Mouse (Mus musculus) limb, embryonic 13.5 days (tissue): ENCODE measurements around the gene Hspg2. TPM values are rescaled to one million over a fixed set of nuclear protein-coding genes. Genes with fewer than 3 reads are reported as not detected.

Experiments
- ATAC-seq: fragments of 200-750 bp; cut with Nextera tagmentation; 2 replicates; pipeline ENCODE4 v1.8.0; 2017; ENCODE audit warnings: low read depth, moderate number of reproducible peaks, moderate TSS enrichment; ENCODE audit not compliant: low FRiP score
- H3K27ac ChIP-seq: fragments of 300-500 bp; sonication (generic); 2 replicates; pipeline ENCODE4 v1.5.1; 2015; ENCODE audit warnings: inconsistent platforms, mild to moderate bottlenecking, moderate library complexity
- H3K27me3 ChIP-seq: fragments of 300-500 bp; sonication (generic); 2 replicates; pipeline ENCODE4 v1.6.1; 2015; ENCODE audit warnings: mild to moderate bottlenecking, inconsistent platforms
- H3K36me3 ChIP-seq: fragments of 300-500 bp; sonication (generic); 2 replicates; pipeline ENCODE4 v1.6.1; 2015; ENCODE audit warnings: inconsistent platforms, mild to moderate bottlenecking, moderate library complexity
- H3K4me1 ChIP-seq: fragments of 300-500 bp; sonication (generic); 2 replicates; pipeline ENCODE4 v1.6.1; 2015; ENCODE audit warnings: inconsistent platforms
- H3K4me2 ChIP-seq: fragments of 300-500 bp; sonication (generic); replicated peaks from 2 replicates; pipeline ENCODE4 v1.6.1; 2015; ENCODE audit warnings: inconsistent platforms, mild to moderate bottlenecking, moderate library complexity
- H3K4me3 ChIP-seq: fragments of 300-500 bp; sonication (generic); 2 replicates; pipeline ENCODE4 v1.5.1; 2015; ENCODE audit warnings: moderate library complexity, mild to moderate bottlenecking, inconsistent platforms
- H3K9ac ChIP-seq: fragments of 300-500 bp; sonication (generic); 2 replicates; pipeline ENCODE4 v1.6.1; 2015; ENCODE audit warnings: mild to moderate bottlenecking, inconsistent platforms
- H3K9me3 ChIP-seq: fragments of 300-500 bp; sonication (generic); 2 replicates; pipeline ENCODE4 v1.6.1; 2016; ENCODE audit warnings: inconsistent platforms
- WGBS: fragments of 180-500 bp; shearing (Covaris S2); methylation state at CpG from one replicate; pipeline ENCODE4 v1.1.7; 2015; 5-methylcytosine and 5-hydroxymethylcytosine counted together
- polyA plus RNA-seq: library from polyadenylated mRNA; unstranded; fragments of >200 nt; fragmentation: Nextera tagmentation; extraction: Ambion mirVana; gene quantifications from 2 replicates; pipeline ENCODE4 v1.2.1, GENCODE M21; 2015

Hspg2 gene
- polyA plus RNA-seq, 1 experiment from 2014 or later: 29.6 TPM

DNA sequence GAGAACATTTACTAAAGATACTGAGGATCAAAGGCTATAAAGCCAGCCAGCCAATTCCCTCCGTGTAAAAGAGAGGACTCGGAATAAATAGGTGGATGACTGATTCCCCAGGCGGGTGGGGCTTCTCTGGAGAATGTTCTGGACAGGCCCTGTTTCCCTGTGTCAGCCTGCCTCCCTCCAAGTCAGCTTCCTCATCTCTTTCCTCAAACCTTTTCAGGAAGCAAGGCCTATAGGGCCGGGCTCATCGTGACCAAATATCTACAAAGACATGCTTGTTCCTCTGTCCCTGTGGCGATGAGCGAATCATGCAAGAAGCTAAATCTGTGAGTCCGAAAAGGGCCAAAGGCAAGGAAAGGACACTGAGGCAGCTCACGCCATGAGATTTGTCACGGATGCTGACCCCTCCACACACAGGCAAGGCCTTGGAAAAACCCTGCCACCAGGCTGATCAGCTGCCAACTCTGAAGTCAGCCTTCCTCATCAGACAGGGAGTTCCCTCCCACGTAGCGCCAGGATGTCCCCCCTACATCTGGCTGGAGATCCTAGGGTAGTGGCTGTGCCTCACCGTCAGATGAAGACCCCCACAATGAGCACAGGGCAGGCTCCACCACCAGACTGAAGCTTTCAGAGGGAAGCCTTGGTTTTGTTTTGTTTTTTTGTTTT lies 3.3 kb upstream of the Hspg2 start:
- no peaks in the 10 kb centered on the region for H3K27me3 ChIP-seq
- no peak overlapping the region for H3K9ac ChIP-seq
- H3K27ac ChIP-seq: peak overlapping the region; percentile 33; the same call in 1 of the 2 replicates
- H3K4me2 ChIP-seq: no peak overlapping the region
- H3K4me1 ChIP-seq: peaks cover 40% of the 10 kb centered on the region
- no peaks in the 10 kb centered on the region for H3K36me3 ChIP-seq
- H3K4me3 ChIP-seq: no peak overlapping the region
- WGBS: 70% methylated on average over 13 of the region's 13 CpGs
- no peaks in the 10 kb centered on the region for H3K9me3 ChIP-seq
- no peak for ATAC-seq

DNA sequence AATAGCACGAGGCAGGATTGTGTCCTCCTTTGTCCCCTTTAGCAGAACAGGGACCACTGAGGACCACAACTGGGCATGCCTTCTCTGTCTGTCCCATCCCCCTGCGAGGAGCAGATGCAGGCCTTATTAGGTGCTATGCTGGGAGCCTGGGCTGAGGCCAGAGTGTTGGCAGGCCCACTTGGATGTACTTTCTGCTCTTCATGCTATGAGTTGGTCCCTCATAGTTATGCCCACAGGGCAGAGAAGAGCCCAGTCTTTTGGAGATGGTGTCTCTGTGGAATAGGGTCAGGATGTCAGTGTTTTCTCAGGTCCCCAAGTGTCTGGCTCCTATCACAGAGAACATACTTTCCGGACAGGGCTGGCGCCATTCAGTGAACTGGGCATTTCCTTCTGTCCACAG lies 1.6 kb upstream of the Hspg2 start:
- Histone ChIP-seq H3K4me3 (no peak overlapping the region), H3K27me3 (no peaks in the 10 kb centered on the region), H3K27ac (no peak overlapping the region), H3K9ac (no peak overlapping the region), H3K4me2 (no peak overlapping the region), H3K4me1 (peaks cover 53% of the 10 kb centered on the region), H3K36me3 (no peaks in the 10 kb centered on the region), H3K9me3 (no peaks in the 10 kb centered on the region)
- 71% methylated on average over 4 of the region's 4 CpGs for WGBS
- ATAC-seq: no peak

DNA sequence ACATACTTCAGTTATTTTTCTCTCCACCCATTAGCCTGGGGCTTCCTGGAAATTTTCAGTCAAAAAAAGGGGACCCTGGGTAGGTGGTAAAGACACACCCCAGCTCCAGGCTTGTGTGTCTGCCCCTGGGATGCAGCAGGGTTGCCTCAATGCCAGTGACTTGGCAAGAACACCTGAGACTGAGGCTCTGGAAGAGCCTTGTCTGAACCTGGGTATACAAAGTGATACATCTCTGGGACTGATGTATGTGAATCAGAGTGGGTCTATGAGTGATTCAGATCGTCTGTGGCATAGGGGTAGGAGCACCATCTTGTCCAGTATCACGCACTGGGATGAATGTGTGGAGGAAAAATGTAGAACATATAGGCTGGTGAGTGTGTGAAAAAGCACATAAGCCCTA lies 1.0 kb upstream of the Hspg2 start:
- no peak for ATAC-seq
- no peak overlapping the region for H3K4me3 ChIP-seq
- no peak overlapping the region for H3K9ac ChIP-seq
- no peaks in the 10 kb centered on the region for H3K36me3 ChIP-seq
- no peaks in the 10 kb centered on the region for H3K9me3 ChIP-seq
- peak overlapping the region; percentile 75; the same call in 1 of the 2 replicates for H3K27ac ChIP-seq
- WGBS: 88% methylated on average over 2 of the region's 2 CpGs
- no peak overlapping the region for H3K4me2 ChIP-seq
- no peaks in the 10 kb centered on the region for H3K27me3 ChIP-seq
- peaks cover 50% of the 10 kb centered on the region for H3K4me1 ChIP-seq

DNA sequence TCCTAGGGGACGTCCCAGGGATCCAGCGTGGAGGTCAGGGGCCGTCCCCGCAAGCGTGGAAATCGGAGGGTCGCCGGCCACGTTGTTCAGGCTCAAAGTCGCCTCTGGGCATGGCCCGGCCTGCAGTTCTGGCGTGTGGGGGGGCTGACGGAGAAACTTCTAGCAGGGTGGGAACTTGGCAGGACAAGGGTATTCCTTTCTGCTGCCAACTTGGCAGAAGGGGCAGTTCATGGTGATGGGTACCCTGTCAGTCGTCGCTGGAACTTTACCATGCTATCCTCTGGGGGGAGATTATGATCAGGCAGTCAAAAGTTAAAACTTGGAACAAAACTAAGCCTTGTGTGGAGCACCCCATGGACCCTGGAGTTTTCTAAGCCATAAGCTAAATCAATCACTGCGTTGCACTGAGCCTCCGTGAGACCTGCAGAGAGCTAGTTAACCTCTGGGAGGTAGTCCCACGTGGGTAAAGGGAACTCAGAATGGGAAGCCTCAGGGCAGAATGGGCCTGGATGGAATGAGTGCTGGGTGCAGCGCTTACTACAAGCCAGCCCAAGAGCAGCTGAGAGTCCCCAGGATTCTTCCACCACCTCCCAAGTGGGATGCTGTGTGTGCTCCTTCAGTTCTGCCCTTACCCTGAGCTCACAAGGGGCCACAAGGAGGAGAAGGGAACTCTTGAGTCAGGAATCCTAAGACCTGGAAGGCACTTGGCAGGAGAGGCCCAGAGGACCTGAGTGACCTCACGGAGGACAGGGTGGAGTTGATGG lies 694 bp downstream of the Hspg2 start:
- Histone ChIP-seq H3K4me2 (peak overlapping the region; percentile 85), H3K36me3 (no peaks in the 10 kb centered on the region), H3K9me3 (no peaks in the 10 kb centered on the region), H3K27ac (peak overlapping the region; percentile 85), H3K27me3 (no peaks in the 10 kb centered on the region), H3K9ac (peak overlapping the region; percentile 89), H3K4me1 (peaks cover 68% of the 10 kb centered on the region), H3K4me3 (peak overlapping the region; percentile 80)
- 2% methylated on average over 20 of the region's 20 CpGs for WGBS
- peak; percentile 25 for ATAC-seq

DNA sequence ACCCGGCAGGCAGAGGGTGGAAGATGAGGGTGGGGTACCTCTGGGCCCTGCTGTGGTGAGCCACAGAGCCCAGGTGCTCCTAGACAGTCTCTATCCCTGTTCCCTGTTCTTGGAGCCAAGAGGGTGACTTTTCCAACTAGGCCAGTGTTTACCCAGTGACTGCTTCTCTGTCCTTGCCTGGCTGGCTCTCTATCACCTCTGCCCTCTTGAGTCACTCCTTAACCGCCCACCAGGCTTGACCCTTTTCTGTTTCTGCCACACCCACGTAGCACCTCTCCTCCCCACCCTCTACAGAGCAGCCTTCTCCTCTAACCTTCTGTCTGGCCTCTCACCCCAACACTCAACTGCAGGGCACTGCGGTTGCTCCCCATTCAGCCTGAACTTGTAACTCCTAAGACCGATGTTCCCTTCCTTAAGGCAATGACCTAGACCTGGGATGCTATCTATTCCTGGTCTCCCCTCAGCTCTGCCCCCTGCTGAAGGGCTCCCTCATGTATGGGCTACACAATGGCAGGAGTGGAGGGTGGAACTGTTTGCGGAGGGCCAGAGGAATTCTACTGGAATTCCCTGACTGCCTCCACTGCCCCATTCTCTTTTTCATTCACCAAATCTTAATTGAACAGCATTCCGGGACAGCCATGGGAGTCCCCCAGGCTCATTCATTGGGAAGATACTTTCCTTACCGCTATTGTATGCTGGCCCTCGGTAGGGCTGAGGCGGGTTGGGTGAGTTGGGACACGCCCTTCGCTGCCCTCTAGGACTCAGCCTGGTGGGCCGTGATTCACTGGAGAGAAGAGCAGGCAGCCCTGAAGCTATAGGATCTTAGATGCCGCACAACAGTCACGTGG lies 1.5 kb downstream of the Hspg2 start:
- Histone ChIP-seq H3K4me2 (peak overlapping the region; percentile 85), H3K4me1 (peaks cover 72% of the 10 kb centered on the region)
- 60% methylated on average over 15 of the region's 15 CpGs for WGBS

DNA sequence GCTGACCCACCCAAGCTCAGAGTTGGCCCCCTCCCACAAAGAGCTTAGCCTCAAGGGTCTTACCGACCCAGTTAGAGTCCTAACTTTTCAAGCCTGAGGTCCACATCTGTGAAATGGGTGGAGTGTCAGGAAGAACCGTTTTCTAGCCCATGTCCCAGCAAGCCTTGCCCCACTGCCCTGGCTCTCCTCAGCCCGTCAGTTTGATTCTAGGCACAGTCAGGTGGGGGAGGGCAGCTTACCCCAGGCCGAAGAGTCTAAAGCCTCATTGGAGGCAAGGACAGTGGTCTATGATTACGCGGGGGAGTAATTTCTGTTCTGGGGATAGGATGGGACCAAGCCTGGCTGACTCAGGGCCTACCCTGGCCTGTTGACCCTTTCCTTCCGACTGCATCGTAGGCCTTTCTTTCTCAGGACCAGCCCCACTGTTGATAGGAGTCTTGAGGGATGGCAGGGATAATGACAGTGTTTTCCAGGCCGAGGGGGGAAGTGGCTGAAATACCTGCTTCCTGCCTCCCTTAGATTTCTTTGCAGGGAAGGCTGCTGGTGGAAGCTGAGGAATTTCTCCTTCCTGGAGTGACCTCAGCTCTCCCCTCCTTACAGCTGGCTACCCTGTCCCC lies 2.2 kb downstream of the Hspg2 start:
- no peaks in the 10 kb centered on the region for H3K9me3 ChIP-seq
- peak overlapping the region; percentile 80 for H3K4me3 ChIP-seq
- H3K27me3 ChIP-seq: no peaks in the 10 kb centered on the region
- H3K4me1 ChIP-seq: peaks cover 74% of the 10 kb centered on the region
- H3K27ac ChIP-seq: peak overlapping the region; percentile 85; the same call in 1 of the 2 replicates
- H3K36me3 ChIP-seq: no peaks in the 10 kb centered on the region
- H3K4me2 ChIP-seq: peak overlapping the region; percentile 85
- H3K9ac ChIP-seq: peak overlapping the region; percentile 89; the same call in 1 of the 2 replicates
- 63% methylated on average over 9 of the region's 9 CpGs for WGBS
- ATAC-seq: no peak

More for the DNA sequence above, 1.5 kb downstream of the Hspg2 start:
- peak overlapping the region; percentile 89 for H3K9ac ChIP-seq
- no peaks in the 10 kb centered on the region for H3K9me3 ChIP-seq
- H3K4me3 ChIP-seq: peak overlapping the region; percentile 80
- ATAC-seq: no peak
- H3K27me3 ChIP-seq: no peaks in the 10 kb centered on the region
- no peaks in the 10 kb centered on the region for H3K36me3 ChIP-seq
- peak overlapping the region; percentile 85 for H3K27ac ChIP-seq

DNA sequence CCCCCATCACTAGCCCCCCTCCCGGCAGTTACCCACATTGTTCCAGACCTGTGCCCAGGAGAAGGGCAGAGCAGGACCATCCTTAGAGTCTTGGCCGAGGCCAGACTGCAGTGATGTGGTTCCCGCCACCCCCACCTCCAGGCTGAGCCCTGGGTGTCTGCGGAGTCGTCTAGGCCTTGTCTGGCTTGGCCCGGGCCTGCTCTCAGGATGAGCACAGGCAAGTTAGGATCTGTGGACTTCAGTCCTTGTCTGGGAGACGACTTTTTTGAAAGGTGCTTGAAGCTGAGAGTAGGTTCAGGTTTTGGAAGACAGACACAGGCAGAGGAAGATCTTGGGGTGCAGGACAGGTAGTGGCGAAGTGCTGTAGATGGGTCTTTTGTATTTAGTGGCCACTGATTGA lies 2.8 kb downstream of the Hspg2 start:
- WGBS: 58% methylated on average over 8 of the region's 8 CpGs
- Histone ChIP-seq H3K9me3 (no peaks in the 10 kb centered on the region), H3K27me3 (no peaks in the 10 kb centered on the region), H3K27ac (peak overlapping the region; percentile 85; the same call in 1 of the 2 replicates), H3K4me1 (peaks cover 79% of the 10 kb centered on the region), H3K36me3 (no peaks in the 10 kb centered on the region), H3K9ac (peak overlapping the region; percentile 89; the same call in 1 of the 2 replicates), H3K4me3 (peak overlapping the region; percentile 80), H3K4me2 (peak overlapping the region; percentile 85)
- no peak for ATAC-seq

DNA sequence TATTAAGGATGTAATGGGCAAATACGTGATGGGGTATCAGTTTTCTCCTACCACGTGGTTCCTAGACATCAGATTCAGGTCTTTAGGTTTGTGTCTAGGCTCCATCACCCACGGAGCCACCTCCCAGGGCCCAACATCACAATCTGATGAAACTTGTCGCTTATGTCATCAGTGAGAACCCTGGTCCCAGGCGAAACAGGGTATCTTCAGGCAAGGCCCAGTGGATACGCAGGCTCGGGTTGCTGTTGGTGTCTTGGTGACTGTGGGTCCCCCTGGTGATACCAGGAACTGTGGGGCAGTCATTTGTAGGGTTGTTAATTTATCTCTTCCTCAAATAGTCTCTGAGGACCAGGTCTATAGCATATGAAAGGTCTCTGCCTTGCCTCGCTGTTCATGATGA lies 4.7 kb downstream of the Hspg2 start:
- Histone ChIP-seq H3K36me3 (no peaks in the 10 kb centered on the region), H3K4me2 (peak overlapping the region; percentile 34), H3K9me3 (no peaks in the 10 kb centered on the region), H3K9ac (peak overlapping the region; percentile 36; the same call in 1 of the 2 replicates), H3K4me3 (no peak overlapping the region), H3K27ac (peak overlapping the region; percentile 56), H3K4me1 (peaks cover 85% of the 10 kb centered on the region), H3K27me3 (no peaks in the 10 kb centered on the region)
- ATAC-seq: no peak
- 84% methylated on average over 8 of the region's 8 CpGs for WGBS

DNA sequence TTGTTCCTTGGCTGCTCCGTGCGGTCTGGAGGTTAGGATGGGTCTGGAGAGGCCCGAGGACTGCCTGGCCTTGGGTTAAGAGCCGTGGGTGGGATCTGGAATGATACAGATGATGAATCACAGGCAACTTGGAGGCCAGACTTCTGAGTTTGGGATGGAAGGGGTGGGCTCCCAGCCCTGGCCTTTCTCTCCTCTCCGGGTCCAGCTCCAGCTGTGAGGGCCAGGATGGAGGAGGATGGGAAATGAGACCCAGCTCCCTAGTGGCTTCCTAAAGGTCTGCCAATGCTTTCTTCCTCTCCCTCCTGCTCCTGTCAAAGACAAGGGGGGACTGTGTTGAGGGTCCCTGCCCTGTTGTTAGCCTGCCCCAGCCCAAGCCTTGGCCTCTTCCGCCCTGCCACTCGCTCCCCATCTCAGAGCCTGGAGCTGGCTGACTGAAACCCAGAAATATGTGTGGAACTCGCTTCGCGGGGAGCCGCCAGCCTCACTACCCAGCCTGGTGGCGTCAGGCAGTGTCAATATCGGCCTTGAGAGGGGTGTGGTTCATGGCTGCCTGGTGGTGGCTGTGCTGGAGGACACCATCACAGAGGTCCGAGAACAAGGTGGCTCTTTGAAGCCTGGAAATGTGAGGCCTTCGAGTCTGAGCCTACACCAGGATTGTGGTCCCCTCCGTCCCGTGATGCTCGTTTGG lies 5.3 kb downstream of the Hspg2 start:
- Histone ChIP-seq H3K4me2 (peak overlapping the region; percentile 34), H3K9me3 (no peaks in the 10 kb centered on the region), H3K36me3 (no peaks in the 10 kb centered on the region), H3K9ac (peak overlapping the region; percentile 36; the same call in 1 of the 2 replicates), H3K27ac (peak overlapping the region; percentile 56), H3K27me3 (no peaks in the 10 kb centered on the region), H3K4me1 (peaks cover 90% of the 10 kb centered on the region), H3K4me3 (no peak overlapping the region)
- 0 out of 2 replicates have a peak, but pooled peaks have one; percentile 16 for ATAC-seq
- WGBS: 61% methylated on average over 18 of the region's 18 CpGs

DNA sequence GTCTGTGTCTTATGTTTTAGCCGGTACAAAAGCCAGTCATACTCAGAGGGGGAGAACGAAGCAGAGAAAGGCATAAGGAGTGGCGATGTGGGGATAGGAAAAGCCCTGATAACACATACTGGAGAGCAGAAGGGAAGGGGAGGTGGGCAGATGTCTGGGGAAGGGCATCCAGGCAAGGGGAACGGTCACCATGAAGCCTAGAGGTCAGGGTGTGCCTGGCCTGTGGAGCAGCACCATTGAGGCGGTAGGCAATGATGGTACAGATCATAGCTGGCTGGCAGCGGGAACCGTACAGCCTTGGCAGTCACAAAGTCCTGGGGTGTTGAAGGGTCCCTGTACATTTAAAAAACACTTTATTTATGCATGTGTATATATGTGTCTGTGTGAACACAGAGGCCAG lies 6.1 kb downstream of the Hspg2 start:
- Histone ChIP-seq H3K4me1 (peaks cover 92% of the 10 kb centered on the region), H3K27ac (peak overlapping the region; percentile 56; the same call in 1 of the 2 replicates), H3K4me3 (no peak overlapping the region), H3K27me3 (no peaks in the 10 kb centered on the region), H3K4me2 (no peak overlapping the region), H3K9me3 (no peaks in the 10 kb centered on the region), H3K9ac (peak overlapping the region; percentile 13; the same call in 1 of the 2 replicates), H3K36me3 (no peaks in the 10 kb centered on the region)
- WGBS: 92% methylated on average over 7 of the region's 7 CpGs
- ATAC-seq: no peak
